Mouse (Mus musculus) stomach, embryonic 16.5 days (tissue): Measurements from ENCODE around the gene Rb1. TPM values are rescaled to one million over a fixed set of nuclear protein-coding genes. Genes with fewer than 3 reads are reported as not detected.

Experiments used
- ATAC-seq: fragments of 200-750 bp; cut with Nextera tagmentation; 2 replicates; pipeline ENCODE4 v1.8.0; 2017; ENCODE audit warnings: moderate number of reproducible peaks, moderate TSS enrichment; ENCODE audit not compliant: insufficient read depth, low FRiP score
- H3K27ac ChIP-seq: fragments of 300-500 bp; sonication (generic); 2 replicates; pipeline ENCODE4 v1.5.1; 2014; ENCODE audit warnings: low read length
- H3K27me3 ChIP-seq: fragments of 300-500 bp; sonication (generic); 2 replicates; pipeline ENCODE4 v1.6.1; 2014; ENCODE audit warnings: low read length, control low read depth, mixed read lengths; ENCODE audit not compliant: control insufficient read depth, insufficient read depth
- H3K36me3 ChIP-seq: fragments of 300-500 bp; sonication (generic); 2 replicates; pipeline ENCODE4 v1.6.1; 2014; ENCODE audit warnings: low read length; ENCODE audit not compliant: control insufficient read depth, insufficient read depth
- H3K4me1 ChIP-seq: fragments of 300-500 bp; sonication (generic); 2 replicates; pipeline ENCODE4 v1.6.1; 2014; ENCODE audit warnings: low read length, control low read depth, mixed read lengths; ENCODE audit not compliant: control insufficient read depth, insufficient read depth
- H3K4me2 ChIP-seq: fragments of 300-500 bp; sonication (generic); 2 replicates; pipeline ENCODE4 v1.6.1; 2014; ENCODE audit warnings: low read depth, low read length, mixed read lengths
- H3K4me3 ChIP-seq: fragments of 300-500 bp; sonication (generic); replicated peaks from 2 replicates; pipeline ENCODE4 v1.5.1; 2014; ENCODE audit warnings: mild to moderate bottlenecking, low read length
- H3K9ac ChIP-seq: fragments of 300-500 bp; sonication (generic); 2 replicates; pipeline ENCODE4 v1.6.1; 2014; ENCODE audit warnings: low read length
- H3K9me3 ChIP-seq: fragments of 300-500 bp; sonication (generic); replicated peaks from 2 replicates; pipeline ENCODE4 v1.6.1; 2016; ENCODE audit warnings: low read length, control low read depth; ENCODE audit not compliant: control insufficient read depth
- whole genome bisulfite sequencing: fragments of 180-500 bp; shearing (Covaris S2); extraction: QIAGEN DNeasy Blood & Tissue Kit; methylation state at CpG from one replicate; pipeline ENCODE4 v1.1.7; 2014; 5-methylcytosine and 5-hydroxymethylcytosine counted together
- polyA plus RNA-seq: library from polyadenylated mRNA; unstranded; fragments of >200 nt; fragmentation: Nextera tagmentation; extraction: Ambion mirVana; gene quantifications from 2 replicates; pipeline ENCODE4 v1.2.1, GENCODE M21; 2015

Gene Rb1
- polyA plus RNA-seq, 1 experiment from 2014 or later = 11.5 TPM

GRCm38 (mm10) chr14:73324634-73325455 is 777 bp downstream of the Rb1 start:
- H3K4me2 ChIP-seq = peak overlapping the region; percentile 74
- H3K9me3 ChIP-seq = no peaks in the 10 kb centered on the region
- peaks cover 6% of the 10 kb centered on the region; the same call in 1 of the 2 replicates for H3K4me1 ChIP-seq
- no peaks in the 10 kb centered on the region for H3K36me3 ChIP-seq
- ATAC-seq = peak; percentile 13; the same call in 1 of the 2 replicates
- WGBS = 1% methylated on average over 52 of the region's 55 CpGs
- H3K9ac ChIP-seq = peak overlapping the region; percentile 89
- H3K27ac ChIP-seq = peak overlapping the region; percentile 90
- peak overlapping the region; percentile 85 for H3K4me3 ChIP-seq
- no peaks in the 10 kb centered on the region for H3K27me3 ChIP-seq

DNA sequence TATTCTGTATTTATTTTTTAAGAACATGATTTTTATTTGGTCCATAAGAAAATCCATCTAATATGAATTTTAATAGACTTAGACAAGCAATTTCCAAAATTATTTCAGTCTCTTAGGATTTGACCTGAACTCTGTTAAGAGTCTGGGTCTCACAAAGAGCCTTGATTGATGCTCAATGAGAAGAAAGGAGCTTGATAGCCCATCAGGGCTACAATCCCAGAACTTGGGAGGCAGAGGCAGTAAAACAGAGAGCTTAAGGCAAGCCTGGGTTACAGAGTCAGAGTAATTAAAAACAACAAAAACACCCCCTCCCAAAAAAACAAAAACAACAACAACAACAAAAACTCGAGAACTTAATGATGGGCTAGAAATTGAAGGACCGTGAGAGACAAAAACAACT is 1.7 kb downstream of the Rb1 start:
- Histone ChIP-seq H3K27me3 (no peaks in the 10 kb centered on the region), H3K36me3 (no peaks in the 10 kb centered on the region), H3K4me3 (no peak overlapping the region), H3K27ac (no peak overlapping the region), H3K9me3 (no peaks in the 10 kb centered on the region), H3K9ac (no peak overlapping the region), H3K4me1 (peaks cover 6% of the 10 kb centered on the region; the same call in 1 of the 2 replicates), H3K4me2 (no peak overlapping the region)
- 77% methylated on average over 2 of the region's 2 CpGs for WGBS
- ATAC-seq = no peak

GRCm38 (mm10) chr14:73322142-73322541 is 3.5 kb downstream of the Rb1 start:
- peaks cover 6% of the 10 kb centered on the region; the same call in 1 of the 2 replicates for H3K4me1 ChIP-seq
- no peaks in the 10 kb centered on the region for H3K27me3 ChIP-seq
- no peaks in the 10 kb centered on the region for H3K9me3 ChIP-seq
- H3K4me3 ChIP-seq = no peak overlapping the region
- WGBS = 71% methylated on average over 3 of the region's 3 CpGs
- no peak for ATAC-seq
- H3K36me3 ChIP-seq = no peaks in the 10 kb centered on the region
- H3K4me2 ChIP-seq = no peak overlapping the region
- no peak overlapping the region for H3K27ac ChIP-seq
- no peak overlapping the region for H3K9ac ChIP-seq

DNA sequence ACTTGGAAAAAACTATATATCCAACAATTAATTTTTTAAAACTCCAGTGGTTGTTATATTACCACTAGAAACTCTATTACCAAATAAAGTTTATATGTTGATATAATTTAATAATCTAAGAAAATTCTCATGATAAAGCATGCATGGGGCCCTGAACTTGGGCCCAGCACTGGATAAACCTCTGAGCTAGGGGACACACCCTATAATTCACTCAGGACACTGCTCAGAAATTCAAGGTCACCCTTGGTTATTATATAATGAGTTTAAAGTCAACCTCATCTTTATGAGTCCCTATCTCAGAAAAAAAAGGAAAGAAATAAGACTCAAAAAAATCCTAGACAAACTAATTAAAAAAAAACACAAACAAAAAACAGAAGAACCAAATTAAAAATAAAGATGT is 8.7 kb downstream of the Rb1 start:
- no peak overlapping the region for H3K4me3 ChIP-seq
- no peak overlapping the region for H3K27ac ChIP-seq
- no peak overlapping the region for H3K4me2 ChIP-seq
- H3K27me3 ChIP-seq = no peaks in the 10 kb centered on the region
- H3K4me1 ChIP-seq = peaks cover 3% of the 10 kb centered on the region; the same call in 1 of the 2 replicates
- no peaks in the 10 kb centered on the region for H3K9me3 ChIP-seq
- H3K36me3 ChIP-seq = no peaks in the 10 kb centered on the region
- ATAC-seq = no peak
- no peak overlapping the region for H3K9ac ChIP-seq

- ATAC-seq = no peak
- Histone ChIP-seq H3K9ac (no peak overlapping the region), H3K36me3 (no peaks in the 10 kb centered on the region), H3K4me3 (no peak overlapping the region), H3K27ac (peak overlapping the region; percentile 24; the same call in 1 of the 2 replicates), H3K27me3 (no peaks in the 10 kb centered on the region), H3K4me2 (no peak overlapping the region), H3K4me1 (peaks cover 3% of the 10 kb centered on the region; the same call in 1 of the 2 replicates), H3K9me3 (no peaks in the 10 kb centered on the region)
- 69% methylated on average over 4 of the region's 4 CpGs for WGBS
Observed at GRCm38 (mm10) chr14:73313864-73314263, 11.8 kb downstream of the Rb1 start.

- H3K27me3 ChIP-seq = no peaks in the 10 kb centered on the region
- peak; percentile 71; the same call in 1 of the 2 replicates for ATAC-seq
- WGBS = 30% methylated on average over 5 of the region's 5 CpGs
- H3K27ac ChIP-seq = no peak overlapping the region
- H3K9me3 ChIP-seq = no peaks in the 10 kb centered on the region
- H3K36me3 ChIP-seq = no peaks in the 10 kb centered on the region
- no peak overlapping the region for H3K4me3 ChIP-seq
- H3K4me2 ChIP-seq = no peak overlapping the region
- no peak overlapping the region for H3K9ac ChIP-seq
- H3K4me1 ChIP-seq = peaks cover 3% of the 10 kb centered on the region; the same call in 1 of the 2 replicates
Observed at GRCm38 (mm10) chr14:73313396-73313795, 12.2 kb downstream of the Rb1 start.

- H3K4me3 ChIP-seq = no peak overlapping the region
- no peak overlapping the region for H3K9ac ChIP-seq
- peaks cover 3% of the 10 kb centered on the region; the same call in 1 of the 2 replicates for H3K4me1 ChIP-seq
- WGBS = 82% methylated on average over 5 of the region's 5 CpGs
- H3K27me3 ChIP-seq = no peaks in the 10 kb centered on the region
- H3K27ac ChIP-seq = no peak overlapping the region
- no peak overlapping the region for H3K4me2 ChIP-seq
- no peaks in the 10 kb centered on the region for H3K9me3 ChIP-seq
- H3K36me3 ChIP-seq = no peaks in the 10 kb centered on the region
- no peak for ATAC-seq
Observed at GRCm38 (mm10) chr14:73312909-73313308, 12.7 kb downstream of the Rb1 start.

DNA sequence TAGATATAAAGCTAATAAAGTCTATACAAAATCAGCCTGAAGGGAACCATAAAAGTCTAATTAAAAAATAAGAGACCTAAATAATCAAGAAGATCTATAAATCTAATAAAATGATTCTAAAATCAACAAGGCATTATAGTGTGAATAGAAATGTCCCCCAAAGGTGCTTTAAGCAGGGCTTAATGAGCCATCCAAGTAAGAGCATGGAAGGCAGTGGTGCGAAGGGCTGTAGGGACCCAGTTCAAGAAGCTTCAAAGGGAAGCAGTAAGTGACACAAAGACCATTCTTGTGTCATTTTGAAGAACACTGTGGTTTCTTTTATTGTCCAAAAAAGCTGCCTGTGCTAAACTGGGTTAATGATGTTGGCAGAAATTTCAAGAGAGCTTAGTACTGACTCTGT is 18.1 kb downstream of the Rb1 start:
- Histone ChIP-seq H3K27me3 (no peaks in the 10 kb centered on the region), H3K4me3 (no peak overlapping the region), H3K9me3 (no peaks in the 10 kb centered on the region), H3K4me1 (no peaks in the 10 kb centered on the region), H3K27ac (no peak overlapping the region), H3K4me2 (no peak overlapping the region), H3K36me3 (no peaks in the 10 kb centered on the region), H3K9ac (no peak overlapping the region)
- WGBS = 89% methylated on average over 1 of the region's 1 CpGs
- no peak for ATAC-seq

GRCm38 (mm10) chr14:73303193-73303592 is 22.4 kb downstream of the Rb1 start:
- no peaks in the 10 kb centered on the region for H3K9me3 ChIP-seq
- no peaks in the 10 kb centered on the region for H3K36me3 ChIP-seq
- no peaks in the 10 kb centered on the region for H3K27me3 ChIP-seq
- H3K4me2 ChIP-seq = no peak overlapping the region
- H3K9ac ChIP-seq = no peak overlapping the region
- 36% methylated on average over 3 of the region's 3 CpGs for WGBS
- no peak overlapping the region for H3K4me3 ChIP-seq
- H3K27ac ChIP-seq = no peak overlapping the region
- H3K4me1 ChIP-seq = no peaks in the 10 kb centered on the region
- no peak for ATAC-seq
